Mouse (Mus musculus) megakaryocyte, embryonic 14.5 days (primary cell): ENCODE measurements at regions not wholly inside any gene's neighbourhood (a gene's known extent, or its start where the extent isn't known, plus 50 kb on each side); places are given as distances from the start of the nearest gene placed in this dataset.

Source experiments
- FLI1 ChIP-seq: IDR thresholded peaks from 2 replicates; pipeline ENCODE4 v1.6.1; 2012; ENCODE audit warnings: low read length, inconsistent platforms, mixed read lengths
- GATA1 ChIP-seq: IDR thresholded peaks from 3 replicates; pipeline ENCODE4 v1.6.1; 2012; ENCODE audit warnings: mixed read lengths, low read length, inconsistent platforms, borderline replicate concordance

GRCm38 (mm10) chr12:107753536-107753935, 249.9 kb downstream of the Bcl11b start:
- TF ChIP-seq GATA1 (no peak), FLI1 (no peak)
